Mouse (Mus musculus) intestine, embryonic 14.5 days (tissue): ENCODE data around the gene Cd40. TPM values are rescaled to one million over a fixed set of nuclear protein-coding genes. Genes with fewer than 3 reads are reported as not detected.

Experiments used
- polyA plus RNA-seq: library from polyadenylated mRNA; unstranded; fragments of >200 nt; fragmentation: Nextera tagmentation; extraction: Ambion mirVana; gene quantifications from 2 replicates; pipeline ENCODE4 v1.2.1, GENCODE M21; 2014

Gene Cd40
- polyA plus RNA-seq, 1 experiment from 2014 or later = 12.8 TPM

Other genes starting within 250 kb of the Cd40 start
- gene Zswim1, start 232.9 kb upstream of the Cd40 start, polyA plus RNA-seq = 16.5 and 17.4 TPM in 2 replicates
- gene Spata25, start 227.1 kb upstream of the Cd40 start, polyA plus RNA-seq = not detected in 2 replicates
- gene Ctsa, start 222.8 kb upstream of the Cd40 start, polyA plus RNA-seq = 155 and 168 TPM in 2 replicates
- gene Neurl2, start 222.2 kb upstream of the Cd40 start, polyA plus RNA-seq = 6.7 and 7.7 TPM in 2 replicates
- 25.7 and 28.1 TPM in 2 replicates for gene Pltp, start 197.9 kb upstream of the Cd40 start, polyA plus RNA-seq
- gene Pcif1, start 176.3 kb upstream of the Cd40 start, polyA plus RNA-seq = 76.0 and 85.5 TPM in 2 replicates
- gene Zfp335, start 143.9 kb upstream of the Cd40 start, polyA plus RNA-seq = 12.7 and 14.3 TPM in 2 replicates
- gene Mmp9, start 114.8 kb upstream of the Cd40 start, polyA plus RNA-seq = 2.4 and 3.3 TPM in 2 replicates
- gene Slc12a5, start 94.8 kb upstream of the Cd40 start, polyA plus RNA-seq = 1.3 and 1.5 TPM in 2 replicates
- 57.0 and 58.5 TPM in 2 replicates for gene Ncoa5, start 20.8 kb upstream of the Cd40 start, polyA plus RNA-seq
- gene 1700025C18Rik, start 35.1 kb downstream of the Cd40 start, polyA plus RNA-seq = not detected in 2 replicates
- 0.11 and 0.12 TPM in 2 replicates for gene Cdh22, start 179.2 kb downstream of the Cd40 start, polyA plus RNA-seq
- 50.5 and 52.4 TPM in 2 replicates for gene Slc35c2, start 232.2 kb downstream of the Cd40 start, polyA plus RNA-seq